Mouse (Mus musculus): Measurements from ENCODE around the gene Btbd9. TPM values are rescaled to one million over a fixed set of nuclear protein-coding genes. Genes with fewer than 3 reads are reported as not detected.

Gene Btbd9
- polyA plus RNA-seq, 1 experiment = 43.5 TPM

GRCm38 (mm10) chr17:30481766-30482165 is 94.5 kb downstream of the Btbd9 start:
- no peak overlapping the region for H3K27ac ChIP-seq (ENCODE audit: insufficient read depth, low read length)
- no peaks in the 10 kb centered on the region for H3K4me1 ChIP-seq (ENCODE audit: control insufficient read depth, insufficient read depth, low read length)
- TF ChIP-seq POLR2A (IDR thresholded peaks at IDR 0.05; ENCODE audit: extremely low read depth, insufficient read depth, low read length) = no peak
- TF ChIP-seq CTCF (IDR thresholded peaks at IDR 0.05; ENCODE audit: extremely low read depth, insufficient read depth, low read length) = no peak
- H3K4me3 ChIP-seq (ENCODE audit: insufficient read depth, low read length) = no peak overlapping the region

- no peak for TF ChIP-seq CTCF (IDR thresholded peaks at IDR 0.05; ENCODE audit: extremely low read depth, insufficient read depth, low read length)
- no peak for TF ChIP-seq POLR2A (IDR thresholded peaks at IDR 0.05; ENCODE audit: extremely low read depth, insufficient read depth, low read length)
Observed at GRCm38 (mm10) chr17:30481341-30481740, 94.9 kb downstream of the Btbd9 start.

DNA sequence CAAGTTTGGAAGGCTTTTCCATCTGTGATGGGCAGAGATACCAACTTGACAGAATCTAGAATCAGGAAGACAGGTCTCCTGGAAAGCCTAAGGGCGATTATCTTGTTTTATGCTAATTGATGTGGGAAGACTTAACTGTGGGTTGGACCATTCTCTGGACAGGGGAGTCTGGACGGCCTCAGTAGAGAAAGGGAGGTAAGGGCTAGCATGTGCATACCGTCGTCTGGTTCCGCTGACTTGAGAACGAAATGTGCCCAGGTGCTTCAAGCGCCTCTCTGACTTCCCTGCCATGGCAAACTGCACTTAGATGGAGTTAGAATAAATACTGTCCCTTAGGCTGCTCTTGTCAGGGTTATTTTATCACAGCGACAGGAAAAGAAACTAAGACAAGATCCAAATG is 95.9 kb downstream of the Btbd9 start:
- Histone ChIP-seq H3K4me1 (ENCODE audit: control insufficient read depth, insufficient read depth, low read length) (no peaks in the 10 kb centered on the region), H3K4me3 (ENCODE audit: insufficient read depth, low read length) (no peak overlapping the region), H3K27ac (ENCODE audit: insufficient read depth, low read length) (no peak overlapping the region)
- TF ChIP-seq CTCF (IDR thresholded peaks at IDR 0.05; ENCODE audit: extremely low read depth, insufficient read depth, low read length) (no peak), POLR2A (IDR thresholded peaks at IDR 0.05; ENCODE audit: extremely low read depth, insufficient read depth, low read length) (no peak)

More at GRCm38 (mm10) chr17:30481341-30481740, 94.9 kb downstream of the Btbd9 start:
- no peaks in the 10 kb centered on the region for H3K4me1 ChIP-seq (ENCODE audit: control insufficient read depth, insufficient read depth, low read length)
- no peak overlapping the region for H3K4me3 ChIP-seq (ENCODE audit: insufficient read depth, low read length)
- no peak overlapping the region for H3K27ac ChIP-seq (ENCODE audit: insufficient read depth, low read length)

- Histone ChIP-seq H3K4me3 (ENCODE audit: insufficient read depth, low read length) (no peak overlapping the region), H3K27ac (ENCODE audit: insufficient read depth, low read length) (no peak overlapping the region), H3K4me1 (ENCODE audit: control insufficient read depth, insufficient read depth, low read length) (no peaks in the 10 kb centered on the region; the same call in 1 of the 2 replicates)
- TF ChIP-seq CTCF (IDR thresholded peaks at IDR 0.05; ENCODE audit: extremely low read depth, insufficient read depth, low read length) (no peak), POLR2A (IDR thresholded peaks at IDR 0.05; ENCODE audit: extremely low read depth, insufficient read depth, low read length) (no peak)
Observed at GRCm38 (mm10) chr17:30478181-30478580, 98.1 kb downstream of the Btbd9 start.

DNA sequence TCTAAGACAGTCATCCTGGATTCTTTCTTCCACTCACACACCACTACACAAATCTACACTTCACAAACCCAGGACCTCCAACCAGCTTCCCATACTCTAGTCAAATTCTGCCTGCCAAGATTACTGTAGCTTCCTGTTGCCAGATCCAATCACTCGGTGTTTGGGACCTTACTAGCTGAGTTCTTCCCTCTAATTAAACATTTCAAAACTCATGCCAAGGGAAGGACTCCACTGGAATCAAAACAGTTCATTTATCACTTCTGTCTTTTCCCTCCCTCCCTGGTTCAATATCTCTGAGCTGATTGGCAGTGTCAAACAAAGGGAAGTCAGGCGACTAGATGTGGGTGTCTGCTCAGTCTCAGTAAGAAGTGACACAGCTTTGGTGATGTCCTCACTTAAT is 101.7 kb downstream of the Btbd9 start:
- Histone ChIP-seq H3K4me3 (ENCODE audit: insufficient read depth, low read length) (no peak overlapping the region), H3K4me1 (ENCODE audit: control insufficient read depth, insufficient read depth, low read length) (peaks cover 10% of the 10 kb centered on the region), H3K27ac (ENCODE audit: insufficient read depth, low read length) (no peak overlapping the region)
- TF ChIP-seq CTCF (IDR thresholded peaks at IDR 0.05; ENCODE audit: extremely low read depth, insufficient read depth, low read length) = no peak
- no peak for TF ChIP-seq POLR2A (IDR thresholded peaks at IDR 0.05; ENCODE audit: extremely low read depth, insufficient read depth, low read length)

DNA sequence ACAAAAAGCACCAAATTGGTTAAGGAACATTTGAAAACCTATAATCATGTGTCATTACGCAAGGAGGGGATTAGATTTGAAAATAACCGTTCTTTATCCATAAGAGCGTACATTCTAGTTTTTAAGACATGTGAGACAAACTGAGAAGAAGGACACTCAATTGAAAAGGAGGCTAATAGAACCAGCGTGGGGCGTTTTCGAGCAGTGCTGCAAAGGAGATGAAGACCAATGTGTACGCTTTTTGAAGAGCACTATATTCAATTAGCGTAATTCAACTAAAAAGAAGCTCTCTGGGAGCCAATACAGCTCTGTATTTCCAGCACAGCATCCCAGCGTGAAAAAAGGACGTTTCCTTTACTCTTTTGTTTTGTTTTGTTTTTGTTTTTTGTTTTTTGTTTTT is 103.5 kb downstream of the Btbd9 start:
- Histone ChIP-seq H3K27ac (ENCODE audit: insufficient read depth, low read length) (no peak overlapping the region), H3K4me3 (ENCODE audit: insufficient read depth, low read length) (no peak overlapping the region), H3K4me1 (ENCODE audit: control insufficient read depth, insufficient read depth, low read length) (peaks cover 15% of the 10 kb centered on the region)
- TF ChIP-seq CTCF (IDR thresholded peaks at IDR 0.05; ENCODE audit: extremely low read depth, insufficient read depth, low read length) (no peak), POLR2A (IDR thresholded peaks at IDR 0.05; ENCODE audit: extremely low read depth, insufficient read depth, low read length) (no peak)

- 0 out of 2 replicates have a peak overlapping the region, but pooled peaks have one; percentile 23 for H3K27ac ChIP-seq (ENCODE audit: insufficient read depth, low read length)
Observed at GRCm38 (mm10) chr17:30471512-30471911, 104.8 kb downstream of the Btbd9 start.

GRCm38 (mm10) chr17:30470790-30471189 is 105.5 kb downstream of the Btbd9 start:
- TF ChIP-seq CTCF (IDR thresholded peaks at IDR 0.05; ENCODE audit: extremely low read depth, insufficient read depth, low read length) = no peak
- no peak for TF ChIP-seq POLR2A (IDR thresholded peaks at IDR 0.05; ENCODE audit: extremely low read depth, insufficient read depth, low read length)
- no peak overlapping the region for H3K4me3 ChIP-seq (ENCODE audit: insufficient read depth, low read length)
- peaks cover 15% of the 10 kb centered on the region for H3K4me1 ChIP-seq (ENCODE audit: control insufficient read depth, insufficient read depth, low read length)
- 0 out of 2 replicates have a peak overlapping the region, but pooled peaks have one; percentile 23 for H3K27ac ChIP-seq (ENCODE audit: insufficient read depth, low read length)

More at GRCm38 (mm10) chr17:30471512-30471911, 104.8 kb downstream of the Btbd9 start:
- H3K4me1 ChIP-seq (ENCODE audit: control insufficient read depth, insufficient read depth, low read length) = peaks cover 15% of the 10 kb centered on the region
- TF ChIP-seq POLR2A (IDR thresholded peaks at IDR 0.05; ENCODE audit: extremely low read depth, insufficient read depth, low read length) = no peak
- TF ChIP-seq CTCF (IDR thresholded peaks at IDR 0.05; ENCODE audit: extremely low read depth, insufficient read depth, low read length) = no peak
- no peak overlapping the region for H3K4me3 ChIP-seq (ENCODE audit: insufficient read depth, low read length)

DNA sequence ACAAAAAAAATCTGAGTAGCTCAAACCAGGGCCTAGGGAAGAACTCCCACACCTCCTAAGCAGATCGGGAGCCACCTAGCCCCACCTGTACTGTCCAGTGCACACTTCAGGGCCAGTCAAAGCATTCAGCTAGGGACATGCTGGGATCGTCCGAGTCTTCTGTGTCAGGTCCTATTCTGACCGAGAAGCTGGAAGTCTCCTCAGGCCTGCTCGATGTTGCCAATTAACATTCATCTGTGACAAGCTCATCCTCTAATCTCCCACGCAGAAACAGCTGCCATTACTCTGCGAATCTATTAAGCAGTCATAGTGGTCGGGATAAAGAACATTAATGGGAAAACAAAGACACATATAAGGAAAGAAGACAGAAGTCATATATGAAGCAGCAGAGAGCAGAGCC is 106.0 kb downstream of the Btbd9 start:
- TF ChIP-seq POLR2A (IDR thresholded peaks at IDR 0.05; ENCODE audit: extremely low read depth, insufficient read depth, low read length) (no peak), CTCF (IDR thresholded peaks at IDR 0.05; ENCODE audit: extremely low read depth, insufficient read depth, low read length) (no peak)
- no peak overlapping the region for H3K4me3 ChIP-seq (ENCODE audit: insufficient read depth, low read length)
- peak overlapping the region; percentile 10; the same call in 1 of the 2 replicates for H3K27ac ChIP-seq (ENCODE audit: insufficient read depth, low read length)
- H3K4me1 ChIP-seq (ENCODE audit: control insufficient read depth, insufficient read depth, low read length) = peaks cover 15% of the 10 kb centered on the region

DNA sequence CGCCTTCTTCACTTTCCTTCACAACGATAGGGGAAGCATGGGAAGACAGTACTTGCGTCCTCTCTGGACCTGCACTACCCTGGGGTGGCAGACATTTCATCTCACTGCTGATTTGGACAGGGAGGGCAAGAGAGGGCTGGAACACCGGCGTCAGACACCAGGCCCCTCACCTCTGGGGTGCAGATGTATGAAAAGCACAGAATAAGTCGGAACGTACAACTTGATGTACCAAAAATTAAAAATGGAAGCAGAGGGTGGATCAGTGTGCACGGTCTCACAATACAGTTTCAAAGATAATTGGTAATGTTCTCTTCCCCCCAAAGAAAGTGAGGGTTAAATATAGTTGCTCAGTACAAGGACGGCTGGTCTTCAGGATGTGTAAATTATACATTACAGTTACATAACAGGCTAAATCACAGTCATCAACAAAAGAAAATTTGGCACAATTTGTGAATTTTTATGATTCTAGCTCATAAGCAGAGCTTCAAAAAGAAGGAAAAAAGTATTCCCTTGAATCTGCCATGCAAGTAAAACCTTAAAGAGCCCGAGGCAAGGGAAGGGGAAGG is 106.7 kb downstream of the Btbd9 start:
- TF ChIP-seq POLR2A (IDR thresholded peaks at IDR 0.05; ENCODE audit: extremely low read depth, insufficient read depth, low read length) = no peak
- TF ChIP-seq CTCF (IDR thresholded peaks at IDR 0.05; ENCODE audit: extremely low read depth, insufficient read depth, low read length) = no peak

More for the DNA sequence above, 106.7 kb downstream of the Btbd9 start:
- H3K4me3 ChIP-seq (ENCODE audit: insufficient read depth, low read length) = no peak overlapping the region
- peaks cover 15% of the 10 kb centered on the region for H3K4me1 ChIP-seq (ENCODE audit: control insufficient read depth, insufficient read depth, low read length)
- H3K27ac ChIP-seq (ENCODE audit: insufficient read depth, low read length) = peak overlapping the region; percentile 53
